Mouse (Mus musculus) hindbrain, embryonic 11.5 days (tissue): ENCODE data around the gene Lrrc43. TPM values are rescaled to one million over a fixed set of nuclear protein-coding genes. Genes with fewer than 3 reads are reported as not detected.
"Not testable (repeated sequence)": the region's sequence is repeated elsewhere in the genome, so short reads cannot be mapped to it uniquely, and the experiment has no call there.

ENCODE experiments used
- ATAC-seq: fragments of 200-750 bp; cut with Nextera tagmentation; 2 replicates; pipeline ENCODE4 v1.8.0; 2017; ENCODE audit warnings: mild to moderate bottlenecking, moderate TSS enrichment, moderate library complexity; ENCODE audit not compliant: low FRiP score
- DNase-seq: peaks from one replicate; pipeline ENCODE4 v3.0.0-alpha.2; 2015; ENCODE audit warnings: low spot score
- H3K27ac ChIP-seq: fragments of 300-500 bp; sonication (generic); 2 replicates; pipeline ENCODE4 v1.5.1; 2014; ENCODE audit warnings: mild to moderate bottlenecking, low read depth, low read length
- H3K27me3 ChIP-seq: fragments of 300-500 bp; sonication (generic); 2 replicates; pipeline ENCODE4 v1.6.1; 2014; ENCODE audit warnings: mild to moderate bottlenecking, low read length, moderate library complexity, mixed read lengths; ENCODE audit not compliant: control insufficient read depth, insufficient read depth
- H3K36me3 ChIP-seq: fragments of 300-500 bp; sonication (generic); 2 replicates; pipeline ENCODE4 v1.6.1; 2014; ENCODE audit warnings: mild to moderate bottlenecking, low read length, moderate library complexity, mixed read lengths; ENCODE audit not compliant: control insufficient read depth, insufficient read depth
- H3K4me1 ChIP-seq: fragments of 300-500 bp; sonication (generic); replicated peaks from 2 replicates; pipeline ENCODE4 v1.6.1; 2014; ENCODE audit warnings: low read length, mixed read lengths; ENCODE audit not compliant: control insufficient read depth, insufficient read depth
- H3K4me2 ChIP-seq: fragments of 300-500 bp; sonication (generic); replicated peaks from 2 replicates; pipeline ENCODE4 v1.6.1; 2014; ENCODE audit warnings: mild to moderate bottlenecking, low read depth, low read length
- H3K4me3 ChIP-seq: fragments of 300-500 bp; sonication (generic); 2 replicates; pipeline ENCODE4 v1.5.1; 2014; ENCODE audit warnings: low read depth, low read length
- H3K9ac ChIP-seq: fragments of 300-500 bp; sonication (generic); 2 replicates; pipeline ENCODE4 v1.6.1; 2014; ENCODE audit warnings: low read depth, low read length
- H3K9me3 ChIP-seq: fragments of 300-500 bp; sonication (generic); 2 replicates; pipeline ENCODE4 v1.6.1; 2016; ENCODE audit warnings: low read length; ENCODE audit not compliant: control insufficient read depth
- WGBS: fragments of 180-500 bp; shearing (Covaris S2); extraction: QIAGEN DNeasy Blood & Tissue Kit; methylation state at CpG from one replicate; pipeline ENCODE4 v1.1.7; 2014; 5-methylcytosine and 5-hydroxymethylcytosine counted together
- polyA plus RNA-seq: library from polyadenylated mRNA; unstranded; fragments of >200 nt; fragmentation: Nextera tagmentation; extraction: Ambion mirVana; gene quantifications from 2 replicates; pipeline ENCODE4 v1.2.1, GENCODE M21; 2014

The Lrrc43 gene
- polyA plus RNA-seq, 1 experiment from 2014 or later = 0.26 TPM

DNA sequence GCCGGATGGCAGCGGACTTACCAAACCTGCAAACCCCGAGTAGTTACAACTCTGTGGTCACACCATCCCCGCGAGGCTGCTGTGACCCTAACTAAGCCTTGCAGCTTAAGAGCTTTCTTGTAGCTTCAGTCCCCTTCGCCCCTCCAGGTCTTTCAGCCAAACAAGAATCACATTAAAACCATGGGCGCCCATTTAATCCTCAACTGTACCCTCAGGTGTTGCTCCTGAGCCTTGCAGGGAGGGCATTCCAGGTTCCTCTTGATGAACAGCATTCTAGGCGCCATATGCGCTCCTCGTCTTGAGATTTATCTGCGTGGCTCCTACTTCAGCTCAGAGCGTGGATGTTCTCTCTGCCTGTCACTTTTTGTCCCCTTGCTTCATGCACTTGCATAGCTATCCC, 19.8 kb downstream of the Lrrc43 start:
- no peaks in the 10 kb centered on the region for H3K36me3 ChIP-seq
- H3K9me3 ChIP-seq = no peaks in the 10 kb centered on the region
- 11% methylated on average over 12 of the region's 12 CpGs for WGBS
- no peak overlapping the region for H3K27ac ChIP-seq
- peak overlapping the region; percentile 72 for H3K4me2 ChIP-seq
- H3K9ac ChIP-seq = peak overlapping the region; percentile 68; the same call in 1 of the 2 replicates
- no peaks in the 10 kb centered on the region for H3K4me1 ChIP-seq
- peak; percentile 49 for DNase-seq
- no peaks in the 10 kb centered on the region for H3K27me3 ChIP-seq
- peak overlapping the region; percentile 51 for H3K4me3 ChIP-seq
- 0 out of 2 replicates have a peak, but pooled peaks have one; percentile 16 for ATAC-seq

- Histone ChIP-seq H3K4me3 (no peak within 1 kb of the TSS), H3K9me3 (no peaks in the 10 kb centered on the region), H3K4me2 (peak within 1 kb of the TSS; percentile 72; the same call in 1 of the 2 replicates), H3K27me3 (no peaks in the 10 kb centered on the region), H3K9ac (no peak within 1 kb of the TSS), H3K27ac (no peak within 1 kb of the TSS), H3K4me1 (no peaks in the 10 kb centered on the region), H3K36me3 (0 out of 2 replicates have a peak, but pooled peaks cover under 1% of the 10 kb centered on the region)
- no peak for DNase-seq
- ATAC-seq = no peak
- 94% methylated on average over 5 of the region's 5 CpGs for whole genome bisulfite sequencing
Observed at GRCm38 (mm10) chr5:123510160-123510559, 21.1 kb downstream of the Lrrc43 start, which contains the start of gene B3gnt4. TSS of gene B3gnt4 (plus strand) at chr5:123510460.

DNA sequence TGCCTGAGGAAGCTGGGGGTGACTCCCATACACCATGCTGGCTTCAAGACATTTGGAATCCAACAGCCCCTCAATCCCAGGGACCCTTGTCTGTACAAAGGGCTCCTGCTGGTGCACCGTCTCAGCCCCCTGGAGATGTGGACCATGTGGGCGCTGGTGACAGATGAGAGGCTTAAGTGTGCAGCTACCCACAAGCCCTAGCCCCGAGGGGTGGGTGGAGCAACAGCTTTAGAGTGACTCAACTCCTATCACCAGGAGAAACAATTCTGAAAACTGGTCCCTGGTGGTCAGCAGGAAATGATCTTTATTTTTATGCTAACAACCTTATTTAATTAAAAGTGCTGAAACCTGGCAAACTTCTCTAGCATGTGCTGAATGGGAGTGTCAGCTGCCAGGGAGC, 22.3 kb downstream of the Lrrc43 start:
- H3K9me3 ChIP-seq, ATAC-seq, H3K27me3 ChIP-seq, DNase-seq, H3K27ac ChIP-seq, H3K36me3 ChIP-seq, H3K4me1 ChIP-seq, H3K9ac ChIP-seq, H3K4me3 ChIP-seq, H3K4me2 ChIP-seq: not testable (repeated sequence)
- WGBS = 87% methylated on average over 3 of the region's 3 CpGs

DNA sequence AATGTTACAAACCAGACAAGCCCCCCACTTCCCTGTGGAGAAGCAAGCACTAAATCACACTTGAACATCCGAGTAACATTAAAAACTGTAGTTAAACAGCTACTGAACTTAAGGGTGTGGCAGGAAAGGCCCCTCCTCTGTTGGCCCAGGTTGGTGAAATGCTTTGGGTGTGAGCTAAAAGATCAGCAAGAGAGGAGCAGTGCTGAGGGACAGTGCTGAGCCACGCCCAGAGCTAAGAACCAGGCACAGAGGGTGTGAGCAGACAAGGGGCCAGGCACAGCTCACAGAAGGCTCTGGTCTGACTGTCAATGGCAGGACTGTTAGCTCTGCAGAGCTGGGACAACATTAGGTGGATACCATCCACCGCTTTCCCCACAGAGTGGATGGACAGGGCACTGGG, 23.0 kb downstream of the Lrrc43 start:
- no peaks in the 10 kb centered on the region for H3K9me3 ChIP-seq
- H3K4me3 ChIP-seq = no peak overlapping the region
- no peak overlapping the region for H3K9ac ChIP-seq
- no peak overlapping the region for H3K27ac ChIP-seq
- no peaks in the 10 kb centered on the region for H3K27me3 ChIP-seq
- no peak for DNase-seq
- ATAC-seq = no peak
- no peaks in the 10 kb centered on the region for H3K4me1 ChIP-seq
- 0 out of 2 replicates have a peak, but pooled peaks cover 2% of the 10 kb centered on the region for H3K36me3 ChIP-seq
- no peak overlapping the region for H3K4me2 ChIP-seq
- 84% methylated on average over 3 of the region's 3 CpGs for WGBS

DNA sequence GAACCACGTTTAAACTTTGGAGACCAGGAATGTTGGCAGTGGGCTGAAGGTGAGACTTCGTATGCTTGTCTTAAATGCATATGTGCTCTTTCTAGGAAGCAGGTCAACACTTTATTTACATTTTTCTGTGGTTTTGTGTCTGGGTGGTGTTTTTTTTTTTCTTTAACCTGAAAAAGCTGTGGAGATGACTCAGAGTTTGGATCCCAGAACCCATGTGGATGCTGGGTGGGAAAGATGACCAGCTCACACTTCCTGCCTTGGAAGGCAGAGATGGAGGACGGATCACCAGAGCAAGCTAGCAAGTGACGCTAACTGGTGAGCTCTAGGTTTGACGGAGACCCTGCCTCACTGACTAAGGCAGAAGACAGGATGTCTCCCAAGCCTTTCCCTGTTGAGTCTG, 25.8 kb downstream of the Lrrc43 start:
- WGBS = 89% methylated on average over 5 of the region's 5 CpGs
- H3K27ac ChIP-seq = no peak overlapping the region
- no peaks in the 10 kb centered on the region for H3K9me3 ChIP-seq
- DNase-seq (no peak), ATAC-seq (no peak)
- no peak overlapping the region for H3K9ac ChIP-seq
- no peaks in the 10 kb centered on the region for H3K27me3 ChIP-seq
- H3K36me3 ChIP-seq = 0 out of 2 replicates have a peak, but pooled peaks cover 5% of the 10 kb centered on the region
- H3K4me3 ChIP-seq = no peak overlapping the region
- no peak overlapping the region for H3K4me2 ChIP-seq
- H3K4me1 ChIP-seq = no peaks in the 10 kb centered on the region

DNA sequence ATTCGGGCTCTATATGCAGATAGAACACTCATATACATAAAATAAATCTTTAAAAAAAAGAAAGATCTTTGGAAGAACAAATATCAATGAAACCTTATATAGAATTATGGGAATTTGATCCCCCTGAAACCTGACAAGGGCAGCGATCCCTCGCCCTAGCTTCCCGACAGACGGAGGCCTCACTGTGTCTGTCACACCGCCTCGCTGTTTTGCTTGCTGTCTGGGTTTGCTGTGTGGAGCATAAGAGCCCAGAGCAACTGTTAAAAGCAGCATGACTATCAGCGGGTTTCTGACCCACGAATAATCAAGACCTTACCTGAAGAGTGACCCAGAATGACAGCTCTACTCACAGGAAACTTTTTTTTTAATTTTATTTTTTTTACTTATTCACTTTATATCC, 31.6 kb downstream of the Lrrc43 start:
- no peak for ATAC-seq
- Histone ChIP-seq H3K36me3 (0 out of 2 replicates have a peak, but pooled peaks cover 3% of the 10 kb centered on the region), H3K4me3 (no peak overlapping the region), H3K4me2 (no peak overlapping the region), H3K27me3 (no peaks in the 10 kb centered on the region), H3K9me3 (no peaks in the 10 kb centered on the region), H3K27ac (no peak overlapping the region), H3K4me1 (peaks cover 5% of the 10 kb centered on the region; the same call in 1 of the 2 replicates), H3K9ac (no peak overlapping the region)
- WGBS = 84% methylated on average over 9 of the region's 9 CpGs
- no peak for DNase-seq

DNA sequence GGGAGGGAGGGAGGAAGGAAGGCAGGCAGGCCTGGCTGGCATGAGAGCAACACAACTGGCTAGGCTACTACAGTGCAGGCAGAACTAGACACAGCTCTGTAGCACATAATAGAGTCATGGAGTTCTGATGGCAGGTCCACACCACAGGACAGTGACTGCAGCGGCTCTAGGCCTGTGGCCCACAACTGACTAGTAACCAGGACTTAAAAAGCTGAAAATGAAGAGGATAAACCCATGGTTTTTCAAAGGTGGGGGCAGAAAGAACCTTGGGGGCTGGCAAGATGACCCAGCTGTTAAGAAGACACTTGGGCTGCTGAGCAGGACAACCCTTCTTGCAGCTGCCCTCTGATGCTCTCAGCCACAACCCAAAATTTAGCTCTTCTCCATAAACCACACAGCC, 32.5 kb downstream of the Lrrc43 start:
- Histone ChIP-seq H3K4me2 (no peak overlapping the region; the same call in 1 of the 2 replicates), H3K27ac (no peak overlapping the region), H3K27me3 (no peaks in the 10 kb centered on the region), H3K9ac (no peak overlapping the region), H3K4me1 (peaks cover 5% of the 10 kb centered on the region; the same call in 1 of the 2 replicates), H3K36me3 (0 out of 2 replicates have a peak, but pooled peaks cover 3% of the 10 kb centered on the region), H3K9me3 (no peaks in the 10 kb centered on the region), H3K4me3 (no peak overlapping the region)
- DNase-seq (no peak), ATAC-seq (no peak)
- 89% methylated on average over 1 of the region's 1 CpGs for WGBS

DNA sequence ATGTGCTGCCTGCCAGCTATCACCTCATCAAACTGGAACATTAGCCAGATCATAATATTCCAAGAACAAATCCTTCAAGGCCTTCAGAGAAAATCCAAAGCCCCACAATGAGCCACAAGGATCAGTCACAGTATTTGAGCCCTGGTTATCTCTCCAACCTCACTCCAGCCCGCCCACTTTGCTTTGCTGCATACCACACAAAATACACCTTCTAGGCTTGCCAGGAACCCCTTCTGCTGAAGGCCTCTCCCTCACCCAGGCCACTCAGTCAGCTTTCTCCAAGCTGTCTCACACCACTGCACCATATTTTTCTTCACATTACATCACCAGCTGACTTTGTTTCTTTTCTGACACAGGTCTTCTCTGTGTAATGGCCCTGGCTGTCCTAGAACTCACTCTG, 33.1 kb downstream of the Lrrc43 start:
- no peak overlapping the region for H3K27ac ChIP-seq

DNA sequence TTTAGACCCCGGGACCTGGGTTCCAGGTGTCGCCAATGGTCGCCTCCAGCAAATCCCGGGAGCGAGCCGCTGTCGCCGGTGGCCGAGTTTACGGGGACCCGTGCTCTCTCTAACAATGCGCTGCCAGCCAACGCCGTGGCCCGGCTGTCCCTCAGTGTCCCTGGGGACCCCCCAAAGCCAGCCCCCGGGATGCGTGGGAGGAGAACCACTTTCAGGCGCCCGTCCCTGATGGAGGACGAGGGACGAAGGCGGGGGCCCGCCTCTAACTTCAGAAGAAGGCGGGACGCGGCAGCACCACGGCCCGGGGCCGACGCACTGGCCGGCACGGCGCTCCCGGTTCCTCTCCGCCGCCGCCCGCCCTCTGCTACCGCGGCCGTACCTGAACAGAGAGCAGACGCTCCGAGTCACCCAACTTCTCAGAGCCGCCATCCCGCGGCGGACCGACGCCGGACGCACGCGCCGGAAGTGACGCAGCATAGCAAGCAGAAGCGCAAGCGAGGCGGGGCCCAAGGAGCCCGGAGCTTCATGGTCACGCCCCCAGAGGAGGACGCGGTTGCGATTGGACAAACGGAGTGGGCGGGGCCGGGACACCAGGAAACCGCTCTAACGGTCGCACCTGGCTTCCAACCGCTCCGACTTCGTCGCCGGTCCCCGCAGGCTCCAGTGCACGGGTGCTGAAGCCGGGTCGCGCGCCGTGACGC, 34.7 kb downstream of the Lrrc43 start, which contains the start of gene Diablo:
Gene Diablo, minus strand, starts transcription at position 485 of the 701 bp plus-strand sequence.
- Histone ChIP-seq H3K27ac (peak within 1 kb of the TSS; percentile 54), H3K36me3 (no peaks in the 10 kb centered on the region), H3K9ac (peak within 1 kb of the TSS; percentile 83), H3K9me3 (no peaks in the 10 kb centered on the region), H3K4me1 (peaks cover 5% of the 10 kb centered on the region; the same call in 1 of the 2 replicates), H3K27me3 (no peaks in the 10 kb centered on the region), H3K4me2 (peak within 1 kb of the TSS; percentile 95), H3K4me3 (peak within 1 kb of the TSS; percentile 93)
- DNase-seq = peak; percentile 100
- WGBS = under 1% methylated on average over 78 of the region's 82 CpGs
- ATAC-seq = peak; percentile 99

More for the DNA sequence above, 33.1 kb downstream of the Lrrc43 start:
- Histone ChIP-seq H3K27me3 (no peaks in the 10 kb centered on the region), H3K36me3 (0 out of 2 replicates have a peak, but pooled peaks cover 3% of the 10 kb centered on the region), H3K4me1 (peaks cover 5% of the 10 kb centered on the region; the same call in 1 of the 2 replicates), H3K9me3 (no peaks in the 10 kb centered on the region), H3K9ac (no peak overlapping the region), H3K4me3 (no peak overlapping the region), H3K4me2 (no peak overlapping the region)
- DNase-seq (no peak), ATAC-seq (no peak)
- WGBS = 80% methylated on average over 1 of the region's 1 CpGs
